Mouse (Mus musculus) G1E (cell line): ENCODE data around the gene Rnf166. TPM values are rescaled to one million over a fixed set of nuclear protein-coding genes. Genes with fewer than 3 reads are reported as not detected.

Experiments
- ATAC-seq: 2 replicates; pipeline ENCODE4 v1.8.0; 2016; ENCODE audit warnings: mild to moderate bottlenecking; ENCODE audit not compliant: insufficient number of reproducible peaks, poor library complexity, low FRiP score, severe bottlenecking; ENCODE audit errors: extremely low read depth
- DNase-seq: peaks from one replicate; pipeline ENCODE4 v3.0.0; 2012; ENCODE audit warnings: low spot score
- H3K27me3 ChIP-seq: 2 replicates; pipeline ENCODE4 v1.6.1; 2012; ENCODE audit warnings: mild to moderate bottlenecking, low read length, inconsistent platforms; ENCODE audit not compliant: insufficient read depth
- H3K36me3 ChIP-seq: replicated peaks from 2 replicates; pipeline ENCODE3; 2012; ENCODE audit warnings: mild to moderate bottlenecking, inconsistent platforms
- H3K4me1 ChIP-seq: 2 replicates; pipeline ENCODE4 v1.6.1; 2012; ENCODE audit warnings: low read depth, low read length, inconsistent platforms, mixed read lengths; ENCODE audit not compliant: insufficient read depth
- H3K4me3 ChIP-seq: 2 replicates; pipeline ENCODE4 v1.5.1; 2012; ENCODE audit warnings: low read depth, mild to moderate bottlenecking, inconsistent platforms, low read length, moderate library complexity, mixed read lengths
- H3K9me3 ChIP-seq: replicated peaks from 2 replicates; pipeline ENCODE4 v1.6.1; 2012; ENCODE audit warnings: inconsistent platforms
- CTCF ChIP-seq: IDR thresholded peaks from 2 replicates; pipeline ENCODE4 v1.5.1; 2012; ENCODE audit warnings: low read depth, low read length, inconsistent platforms, mixed read lengths
- GATA1 ChIP-seq: IDR thresholded peaks from 2 replicates; pipeline ENCODE4 v1.6.1; 2012; ENCODE audit warnings: borderline replicate concordance, low read length, inconsistent platforms, mixed read lengths
- GATA2 ChIP-seq: IDR thresholded peaks from 2 replicates; pipeline ENCODE4 v1.6.1; 2012; ENCODE audit warnings: low read depth, low read length, inconsistent platforms, borderline replicate concordance
- POLR2AphosphoS5 ChIP-seq: IDR thresholded peaks from 2 replicates; pipeline ENCODE4 v1.6.1; 2012; ENCODE audit warnings: low read depth, low read length, inconsistent platforms; ENCODE audit not compliant: insufficient replicate concordance
- TAL1 ChIP-seq: conservative IDR thresholded peaks from 2 replicates; pipeline ENCODE4 v1.6.1; 2012; ENCODE audit warnings: low read depth, low read length, inconsistent platforms, mixed read lengths
- polyA plus RNA-seq: library from polyadenylated mRNA; stranded (reverse); fragments of >175 nt; gene quantifications from 2 replicates; pipeline ENCODE4 v1.2.3, GENCODE M21; 2012
- total RNA-seq, 2 experiments: library from RNA; stranded (forward) in 1 of 2; stranded (reverse) in 1 of 2; fragments of 200-1000 nt in 1 of 2; fragments of >200 nt in 1 of 2; fragmentation: Nextera tagmentation in 1 of 2; gene quantifications; 2 replicates each; pipeline ENCODE4 v1.2.3; 2014 to 2017

The Rnf166 gene
- total and polyA plus RNA-seq, 3 experiments = 18.6 to 33.3 (median 28.0) TPM

GRCm38 (mm10) chr8:122497912-122498311 is 22.0 kb upstream of the Rnf166 start:
- Histone ChIP-seq H3K27me3 (no peaks in the 10 kb centered on the region; the same call in 1 of the 2 replicates), H3K4me1 (peaks cover 33% of the 10 kb centered on the region), H3K4me3 (no peak overlapping the region), H3K36me3 (peaks cover 99% of the 10 kb centered on the region), H3K9me3 (no peaks in the 10 kb centered on the region)
- no peak for DNase-seq
- TF ChIP-seq CTCF = peak; percentile 30; the same call in 1 of the 2 replicates
- no peak for TF ChIP-seq TAL1
- ATAC-seq = no peak

- H3K4me3 ChIP-seq = no peak overlapping the region
- no peak for ATAC-seq
- TF ChIP-seq TAL1 (no peak), GATA1 (no peak), CTCF (no peak), POLR2AphosphoS5 (no peak), GATA2 (no peak)
- H3K9me3 ChIP-seq = no peaks in the 10 kb centered on the region
- H3K27me3 ChIP-seq = no peaks in the 10 kb centered on the region; the same call in 1 of the 2 replicates
- H3K36me3 ChIP-seq = peaks cover 99% of the 10 kb centered on the region
- no peak for DNase-seq
- peaks cover 33% of the 10 kb centered on the region for H3K4me1 ChIP-seq
Observed at GRCm38 (mm10) chr8:122497016-122497734, 21.3 kb upstream of the Rnf166 start.

GRCm38 (mm10) chr8:122488387-122488786 is 12.5 kb upstream of the Rnf166 start:
- ATAC-seq = no peak
- H3K27me3 ChIP-seq = no peaks in the 10 kb centered on the region
- no peak overlapping the region for H3K4me3 ChIP-seq
- H3K9me3 ChIP-seq = peaks cover 9% of the 10 kb centered on the region
- peaks cover 100% of the 10 kb centered on the region for H3K36me3 ChIP-seq
- no peak for DNase-seq
- TF ChIP-seq GATA2 = no peak
- TF ChIP-seq TAL1 = no peak
- no peak for TF ChIP-seq POLR2AphosphoS5
- TF ChIP-seq CTCF = no peak
- TF ChIP-seq GATA1 = no peak
- H3K4me1 ChIP-seq = peaks cover 27% of the 10 kb centered on the region

- ATAC-seq = no peak
- TF ChIP-seq CTCF (no peak), GATA2 (no peak), GATA1 (no peak), POLR2AphosphoS5 (no peak), TAL1 (no peak)
- Histone ChIP-seq H3K36me3 (peaks cover 99% of the 10 kb centered on the region), H3K9me3 (peaks cover 9% of the 10 kb centered on the region), H3K27me3 (no peaks in the 10 kb centered on the region), H3K4me3 (no peak overlapping the region), H3K4me1 (peaks cover 44% of the 10 kb centered on the region)
- DNase-seq = no peak
Observed at GRCm38 (mm10) chr8:122484831-122485230, 9.0 kb upstream of the Rnf166 start.

- TF ChIP-seq CTCF (peak; percentile 28; the same call in 1 of the 2 replicates), TAL1 (no peak), POLR2AphosphoS5 (no peak), GATA2 (no peak), GATA1 (no peak)
- ATAC-seq (no peak), DNase-seq (no peak)
- no peak overlapping the region for H3K4me3 ChIP-seq
- no peaks in the 10 kb centered on the region for H3K27me3 ChIP-seq
- H3K9me3 ChIP-seq = peaks cover 9% of the 10 kb centered on the region
- H3K4me1 ChIP-seq = peaks cover 52% of the 10 kb centered on the region
- H3K36me3 ChIP-seq = peaks cover 99% of the 10 kb centered on the region
Observed at GRCm38 (mm10) chr8:122483877-122484276, 8.0 kb upstream of the Rnf166 start.

- H3K4me1 ChIP-seq = peaks cover 63% of the 10 kb centered on the region
- peaks cover 9% of the 10 kb centered on the region for H3K9me3 ChIP-seq
- TF ChIP-seq TAL1 (no peak), CTCF (no peak), GATA1 (no peak), GATA2 (no peak), POLR2AphosphoS5 (no peak)
- H3K4me3 ChIP-seq = no peak overlapping the region
- H3K27me3 ChIP-seq = no peaks in the 10 kb centered on the region
- ATAC-seq (no peak), DNase-seq (no peak)
- H3K36me3 ChIP-seq = peaks cover 99% of the 10 kb centered on the region
Observed at GRCm38 (mm10) chr8:122482448-122482847, 6.6 kb upstream of the Rnf166 start.

- Histone ChIP-seq H3K36me3 (peaks cover 73% of the 10 kb centered on the region), H3K27me3 (no peaks in the 10 kb centered on the region), H3K4me1 (peaks cover 57% of the 10 kb centered on the region), H3K9me3 (no peaks in the 10 kb centered on the region), H3K4me3 (peak overlapping the region; percentile 96)
- DNase-seq (peak; percentile 37), ATAC-seq (0 out of 2 replicates have a peak, but pooled peaks have one; percentile 18)
- TF ChIP-seq TAL1 = no peak
- no peak for TF ChIP-seq GATA1
- no peak for TF ChIP-seq POLR2AphosphoS5
- no peak for TF ChIP-seq GATA2
- no peak for TF ChIP-seq CTCF
Observed at GRCm38 (mm10) chr8:122474951-122475560, 808 bp downstream of the Rnf166 start.
